In the genomic region with DNA sequence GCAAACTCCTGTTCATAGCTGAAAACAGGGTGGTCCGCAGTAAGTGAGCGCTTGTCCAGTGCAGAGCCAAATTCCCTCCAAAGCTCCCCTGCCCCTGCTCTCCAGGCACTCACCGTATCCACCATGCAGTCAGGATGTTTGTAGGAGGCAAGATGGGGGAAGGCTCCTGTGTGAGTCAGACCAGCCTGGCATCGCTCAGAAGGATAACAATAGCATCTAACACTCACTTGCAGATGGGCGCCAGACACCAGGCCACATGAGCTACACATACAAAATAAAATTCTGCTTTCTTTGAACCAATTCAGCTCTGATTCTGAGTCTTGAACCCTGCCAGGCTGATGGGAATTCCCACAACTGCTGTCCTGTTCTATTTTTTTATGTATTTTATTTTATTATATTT, we compare ENCODE assay signal across 19 mouse cellular contexts. TPM values are rescaled to one million over a fixed set of nuclear protein-coding genes. Genes with fewer than 3 reads are reported as not detected.
DNase-seq lines count a peak whose midpoint lies in the region; ATAC-seq lines count a peak whose summit lies in the region.
"Had no signal": no experiment of that assay in that cellular context is flagged by ENCODE, and none has a peak within 500 bp of the region (broad histone marks: within the 10 kb centered on the region; RNA-seq: fewer than 3 reads in every experiment).

No protein-coding gene starts in this region.

- DNase-seq in left cerebral cortex, adult 11 months (ENCODE audit: low spot score), result peak; percentile 51
- no peak for DNase-seq in left cerebral cortex, postnatal 4 days
- DNase-seq in layer of hippocampus, adult 18-20 months (ENCODE audit: low spot score in 2 of 2), result peak; percentile 73 to 87
- DNase-seq in left cerebral cortex, adult 9 months (ENCODE audit: low spot score in 2 of 2), result peak; percentile 39 to 83
- peak; percentile 68 to 85 for DNase-seq in right cerebral cortex, postnatal 36 days (ENCODE audit: low spot score in 2 of 2)
- DNase-seq in adrenal gland, postnatal 36 days, result no peak
- no peak for DNase-seq in gastrocnemius, adult 8-10 months (ENCODE audit: low spot score in 2 of 2)
- DNase-seq in hindbrain, embryonic 11.5 days (ENCODE audit: low spot score), result no peak
- DNase-seq: adrenal gland, postnatal 25 days; cerebellum, adult 9-11 months; forebrain, postnatal 0 days; gastrocnemius, postnatal 25 days; heart, postnatal 14 days; liver; lung, embryonic 14.5 days had no signal

- no peaks in the 10 kb centered on the region for H3K9me3 ChIP-seq in hindbrain, embryonic 11.5 days (ENCODE audit: control insufficient read depth, low read length)
- H3K9me3 ChIP-seq: midbrain, embryonic 12.5 days had no signal

- H3K36me3 ChIP-seq in hindbrain, embryonic 11.5 days (ENCODE audit: control insufficient read depth, insufficient read depth, low read length), result no peaks in the 10 kb centered on the region
- H3K36me3 ChIP-seq: midbrain, embryonic 12.5 days had no signal

- H3K4me1 ChIP-seq in hindbrain, embryonic 11.5 days (replicated peaks; ENCODE audit: control insufficient read depth, insufficient read depth, low read length), result no peaks in the 10 kb centered on the region
- H3K4me1 ChIP-seq: midbrain, embryonic 12.5 days had no signal

- H3K27me3 ChIP-seq in hindbrain, embryonic 11.5 days (ENCODE audit: control insufficient read depth, insufficient read depth, low read length), result no peaks in the 10 kb centered on the region

- intact Hi-C loops in left cerebral cortex, postnatal 4 days (cut with DNase I), result no loop called here

- no peak overlapping the region for H3K4me2 ChIP-seq in hindbrain, embryonic 11.5 days (replicated peaks; ENCODE audit: low read depth, low read length)
- H3K4me2 ChIP-seq: heart, embryonic 11.5 days; hindbrain, embryonic 14.5 days; lung, embryonic 14.5 days; midbrain, embryonic 12.5 days had no signal

- no peak overlapping the region for H3K4me3 ChIP-seq in hindbrain, embryonic 11.5 days (ENCODE audit: low read depth, low read length)
- H3K4me3 ChIP-seq: midbrain, embryonic 12.5 days had no signal

- no peak overlapping the region for H3K27ac ChIP-seq in hindbrain, embryonic 11.5 days (ENCODE audit: low read depth, low read length)
- H3K27ac ChIP-seq: hindbrain, embryonic 14.5 days; macrophage; midbrain, embryonic 12.5 days had no signal

- 88% methylated on average over 5 of the region's 5 CpGs for WGBS in hindbrain, embryonic 11.5 days

- no peak overlapping the region for H3K9ac ChIP-seq in hindbrain, embryonic 11.5 days (ENCODE audit: low read depth, low read length)
- H3K9ac ChIP-seq: forebrain, postnatal 0 days; hindbrain, embryonic 14.5 days; lung, embryonic 14.5 days; midbrain, embryonic 12.5 days had no signal

- ATAC-seq in hindbrain, embryonic 11.5 days (ENCODE audit: low FRiP score), result no peak
- ATAC-seq: forebrain, postnatal 0 days had no signal

RNA-seq across cellular contexts. Expression of gene Tacc2, which starts 26.3 kb away (rescaled TPM):
- total RNA-seq in left cerebral cortex, postnatal 4 days (2021), result 100 to 1,000 TPM; 101 to 102 TPM
- 10 to 100 TPM; 73.8 to 77.5 TPM for total RNA-seq in layer of hippocampus, adult 18-20 months (2021)
- 10 to 100 TPM; 26.6 to 35.5 TPM for total RNA-seq in adrenal gland, postnatal 36 days (2021)
- 100 to 1,000 TPM; 458 to 672 (median 534) TPM for total RNA-seq in gastrocnemius, adult 8-10 months (2022)
- 45.1 and 46.8 TPM in 2 replicates for polyA plus RNA-seq in hindbrain, embryonic 11.5 days (2014; fragmentation: Nextera tagmentation; extraction: Ambion mirVana)

RNA-seq across cellular contexts. Expression of gene Nsmce4a, which starts 30.6 kb away (rescaled TPM):
- 10 to 100 TPM; 36.1 to 38.3 TPM for total RNA-seq in left cerebral cortex, postnatal 4 days (2021)
- total RNA-seq in layer of hippocampus, adult 18-20 months (2021), result 10 to 100 TPM; 40.7 to 44.1 TPM
- total RNA-seq in adrenal gland, postnatal 36 days (2021), result 10 to 100 TPM; 52.0 to 92.5 TPM
- total RNA-seq in gastrocnemius, adult 8-10 months (2022), result 10 to 100 TPM; 29.8 to 34.9 (median 31.1) TPM
- 197 and 198 TPM in 2 replicates for polyA plus RNA-seq in hindbrain, embryonic 11.5 days (2014; fragmentation: Nextera tagmentation; extraction: Ambion mirVana)

Comparison
In these comparisons a context has a peak if more than half of its experiments do, and no peak if none do; other contexts are left out.
1. DNase-seq: peak in left cerebral cortex, adult 11 months (single experiment), layer of hippocampus, adult 18-20 months (2 of 2), left cerebral cortex, adult 9 months (2 of 2) and right cerebral cortex, postnatal 36 days (2 of 2); none in left cerebral cortex, postnatal 4 days (single experiment), adrenal gland, postnatal 36 days (0 of 2), gastrocnemius, adult 8-10 months (0 of 2) and hindbrain, embryonic 11.5 days (single experiment).
2. RNA of gene Tacc2, which starts 26.3 kb away (total RNA-seq): 458 to 672 TPM in gastrocnemius, adult 8-10 months; 101 to 102 TPM in left cerebral cortex, postnatal 4 days, 73.8 to 77.5 TPM in layer of hippocampus, adult 18-20 months and 26.6 to 35.5 TPM in adrenal gland, postnatal 36 days; every median in the first group is over 4 times any median in the second.